Mouse (Mus musculus) right cerebral cortex, postnatal 10 days (tissue): ENCODE measurements at regions not wholly inside any gene's neighbourhood (a gene's known extent, or its start where the extent isn't known, plus 50 kb on each side); places are given as distances from the start of the nearest gene placed in this dataset.
A peak's percentile ranks its signal among the peaks of the same experiment; 100 is the strongest.

Experiments
- DNase-seq, 2 experiments: peaks; one replicate each; pipeline ENCODE4 v3.0.0; 2021; ENCODE audit warnings: low spot score in 2 of 2

- DNase-seq = no peak
Measured at GRCm38 (mm10) chr7:70016611-70017010, 349.9 kb downstream of the Nr2f2 start.

GRCm38 (mm10) chr7:70003200-70003986 is 363.1 kb downstream of the Nr2f2 start:
- no peak for DNase-seq

- DNase-seq = no peak
Measured at GRCm38 (mm10) chr7:69998756-69999155, 367.8 kb downstream of the Nr2f2 start.

- no peak for DNase-seq
Measured at GRCm38 (mm10) chr7:69994540-69995303, 371.8 kb downstream of the Nr2f2 start.

- peak in 1 of 2 experiments; percentile 16 for DNase-seq
Measured at GRCm38 (mm10) chr7:69992383-69993327, 373.9 kb downstream of the Nr2f2 start.

- DNase-seq = no peak
Measured at GRCm38 (mm10) chr7:69991982-69992381, 374.6 kb downstream of the Nr2f2 start.

GRCm38 (mm10) chr7:69988704-69989103 is 377.8 kb downstream of the Nr2f2 start:
- no peak for DNase-seq

GRCm38 (mm10) chr7:69981301-69981700 is 385.2 kb downstream of the Nr2f2 start:
- DNase-seq = no peak

GRCm38 (mm10) chr7:69976369-69976768 is 390.2 kb downstream of the Nr2f2 start:
- DNase-seq = no peak

- no peak for DNase-seq
Measured at GRCm38 (mm10) chr7:69964002-69964401, 402.5 kb downstream of the Nr2f2 start.

GRCm38 (mm10) chr7:69950221-69950670 is 416.3 kb downstream of the Nr2f2 start:
- no peak for DNase-seq

- DNase-seq = no peak
Measured at GRCm38 (mm10) chr7:69949647-69950121, 416.9 kb downstream of the Nr2f2 start.

- no peak for DNase-seq
Measured at GRCm38 (mm10) chr7:69946396-69946795, 420.1 kb downstream of the Nr2f2 start.

- DNase-seq = no peak
Measured at GRCm38 (mm10) chr7:69941881-69942280, 424.7 kb downstream of the Nr2f2 start.

GRCm38 (mm10) chr7:69925261-69925660 is 441.3 kb downstream of the Nr2f2 start:
- no peak for DNase-seq

GRCm38 (mm10) chr7:69924551-69924950 is 442.0 kb downstream of the Nr2f2 start:
- DNase-seq = no peak

- no peak for DNase-seq
Measured at GRCm38 (mm10) chr7:69911760-69912159, 454.8 kb downstream of the Nr2f2 start.

GRCm38 (mm10) chr7:69890503-69891061 is 476.0 kb downstream of the Nr2f2 start:
- DNase-seq = peak in 1 of 2 experiments; percentile 29

- DNase-seq = no peak
Measured at GRCm38 (mm10) chr7:69888251-69888650, 478.3 kb downstream of the Nr2f2 start.

- no peak for DNase-seq
Measured at GRCm38 (mm10) chr7:69877031-69877430, 489.5 kb downstream of the Nr2f2 start.

GRCm38 (mm10) chr7:69865801-69866200 is 500.7 kb downstream of the Nr2f2 start:
- no peak for DNase-seq
